Mouse (Mus musculus) myocyte (in vitro differentiated cells): Measurements from ENCODE around the gene Fam98a. TPM values are rescaled to one million over a fixed set of nuclear protein-coding genes. Genes with fewer than 3 reads are reported as not detected.

Source experiments
- H3K27me3 ChIP-seq: one replicate; pipeline ENCODE4 v1.6.1; 2011; ENCODE audit not compliant: control insufficient read depth, insufficient read depth, insufficient read length
- H3K36me3 ChIP-seq: one replicate; pipeline ENCODE4 v1.6.1; 2011; ENCODE audit not compliant: control insufficient read depth, insufficient read depth
- H3K4me2 ChIP-seq: one replicate; pipeline ENCODE4 v1.6.1; 2011; ENCODE audit warnings: low read depth, control low read depth
- H3K4me3 ChIP-seq: one replicate; pipeline ENCODE4 v1.5.1; 2011; ENCODE audit warnings: mild to moderate bottlenecking, control low read depth, moderate library complexity
- H3K79me2 ChIP-seq: one replicate; pipeline ENCODE4 v1.6.1; 2011; ENCODE audit not compliant: control insufficient read depth, insufficient read depth
- H3ac ChIP-seq: one replicate; pipeline ENCODE4 v1.6.1; 2011; ENCODE audit not compliant: control insufficient read depth, insufficient read length
- CEBPB ChIP-seq: IDR thresholded peaks from 2 replicates; pipeline ENCODE4 v1.6.1; 2011; ENCODE audit warnings: mild to moderate bottlenecking, moderate library complexity; ENCODE audit not compliant: poor library complexity, insufficient read depth, severe bottlenecking
- E2F4 ChIP-seq: IDR thresholded peaks from one replicate; pipeline ENCODE4 v1.6.1; 2011; ENCODE audit warnings: mild to moderate bottlenecking, control low read depth, moderate library complexity; ENCODE audit not compliant: insufficient read depth
- MAX ChIP-seq: IDR thresholded peaks from one replicate; pipeline ENCODE4 v1.6.1; 2011; ENCODE audit warnings: low read depth, mild to moderate bottlenecking, control low read depth
- MYOD1 ChIP-seq, 3 experiments: IDR thresholded peaks; one replicate each; pipeline ENCODE4 v1.6.1; 2011; ENCODE audit warnings: control low read depth in 2 of 3, low read depth in 2 of 3, mild to moderate bottlenecking in 2 of 3, moderate library complexity in 1 of 3; ENCODE audit not compliant: insufficient read length in 2 of 3, control insufficient read depth in 1 of 3
- MYOG ChIP-seq, 3 experiments: IDR thresholded peaks; one replicate each; pipeline ENCODE4 v1.6.1; 2011; ENCODE audit warnings: control low read depth in 2 of 3, low read depth in 2 of 3, mild to moderate bottlenecking in 2 of 3; ENCODE audit not compliant: insufficient read length in 2 of 3, control insufficient read depth in 1 of 3, insufficient read depth in 1 of 3
- POLR2A ChIP-seq: IDR thresholded peaks from one replicate; pipeline ENCODE4 v1.6.1; 2011; ENCODE audit warnings: low read depth, mild to moderate bottlenecking, control low read depth, moderate library complexity; ENCODE audit not compliant: insufficient read length
- POLR2AphosphoS2 ChIP-seq: IDR thresholded peaks from one replicate; pipeline ENCODE4 v1.6.1; 2011; ENCODE audit warnings: low read depth, control low read depth; ENCODE audit not compliant: insufficient read length
- REST ChIP-seq: IDR thresholded peaks from one replicate; pipeline ENCODE4 v1.6.1; 2011; ENCODE audit warnings: mild to moderate bottlenecking, control low read depth, moderate library complexity; ENCODE audit not compliant: insufficient read depth, insufficient read length
- SRF ChIP-seq: IDR thresholded peaks from one replicate; pipeline ENCODE4 v1.6.1; 2011; ENCODE audit warnings: low read depth; ENCODE audit not compliant: control insufficient read depth, insufficient read length
- TCF12 ChIP-seq: IDR thresholded peaks from one replicate; pipeline ENCODE4 v1.6.1; 2011; ENCODE audit warnings: mild to moderate bottlenecking, control low read depth; ENCODE audit not compliant: poor library complexity, insufficient read depth, severe bottlenecking
- TCF3 ChIP-seq: IDR thresholded peaks from one replicate; pipeline ENCODE4 v1.6.1; 2011; ENCODE audit warnings: low read depth, control low read depth; ENCODE audit not compliant: insufficient read length
- USF1 ChIP-seq: IDR thresholded peaks from one replicate; pipeline ENCODE4 v1.6.1; 2011; ENCODE audit warnings: low read depth, mild to moderate bottlenecking, control low read depth, moderate library complexity
- polyA plus RNA-seq: library from polyadenylated mRNA; unstranded; fragments of >200 nt; fragmentation: generic; extraction: Trizol; gene quantifications from one replicate; pipeline ENCODE4 v1.2.1, GENCODE M21; 2012; ENCODE audit warnings: missing spikeins

The Fam98a gene
- polyA plus RNA-seq, 1 experiment, result 27.9 TPM

DNA sequence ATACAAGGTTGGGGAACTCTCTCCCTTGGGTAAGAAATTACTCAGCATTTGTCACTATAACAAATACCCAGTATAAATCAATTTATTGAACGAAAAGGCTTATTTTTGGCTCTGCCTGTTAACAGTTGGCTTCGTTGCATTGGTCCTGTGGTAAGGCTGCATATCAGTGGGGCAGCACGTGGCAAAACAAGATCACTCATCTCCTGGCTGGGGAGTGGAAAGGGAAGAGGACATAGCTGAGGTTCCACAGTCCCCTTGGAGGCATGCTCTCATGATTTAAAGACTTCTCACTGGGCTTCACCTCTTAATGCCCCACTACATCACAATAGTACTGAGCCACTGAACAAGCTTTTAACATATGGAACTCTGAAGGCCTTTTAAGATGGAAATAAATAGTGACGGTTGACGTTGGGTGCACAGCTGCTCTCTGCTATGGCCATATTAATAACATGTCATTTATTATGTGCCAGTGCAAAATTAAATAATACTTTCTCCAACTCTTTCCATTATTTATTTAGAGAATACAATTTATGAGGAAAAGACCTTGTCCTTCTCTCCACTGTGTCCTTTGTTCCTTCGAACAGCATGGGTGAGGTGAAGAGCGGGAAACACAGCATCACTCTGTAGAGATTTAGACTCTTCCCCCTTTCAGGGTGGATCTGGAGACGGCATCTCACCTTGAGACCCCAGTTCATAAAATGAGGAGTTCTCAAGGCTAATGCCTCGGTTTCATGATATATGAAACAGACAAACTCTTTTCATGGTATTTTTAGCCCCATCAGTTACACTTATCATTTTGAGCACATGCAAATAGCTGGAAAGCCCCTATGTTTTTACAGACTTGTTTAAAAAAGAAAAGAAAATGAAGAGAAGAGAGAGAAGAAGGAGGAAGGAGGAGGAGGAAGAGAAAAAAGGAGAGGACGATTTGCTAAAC, 44.8 kb downstream of the Fam98a start:
- Histone ChIP-seq H3K79me2 (no peaks in the 10 kb centered on the region), H3ac (no peak overlapping the region), H3K27me3 (no peaks in the 10 kb centered on the region), H3K4me3 (no peak overlapping the region), H3K36me3 (no peaks in the 10 kb centered on the region), H3K4me2 (no peak overlapping the region)
- TF ChIP-seq CEBPB (no peak), MYOD1 (IDR thresholded peaks at IDR 0.05; ENCODE audit: control insufficient read depth in 1 of 3, insufficient read length in 2 of 3, low read depth in 2 of 3) (no peak), MAX (no peak), USF1 (peak; percentile 12), SRF (no peak), TCF12 (no peak)

DNA sequence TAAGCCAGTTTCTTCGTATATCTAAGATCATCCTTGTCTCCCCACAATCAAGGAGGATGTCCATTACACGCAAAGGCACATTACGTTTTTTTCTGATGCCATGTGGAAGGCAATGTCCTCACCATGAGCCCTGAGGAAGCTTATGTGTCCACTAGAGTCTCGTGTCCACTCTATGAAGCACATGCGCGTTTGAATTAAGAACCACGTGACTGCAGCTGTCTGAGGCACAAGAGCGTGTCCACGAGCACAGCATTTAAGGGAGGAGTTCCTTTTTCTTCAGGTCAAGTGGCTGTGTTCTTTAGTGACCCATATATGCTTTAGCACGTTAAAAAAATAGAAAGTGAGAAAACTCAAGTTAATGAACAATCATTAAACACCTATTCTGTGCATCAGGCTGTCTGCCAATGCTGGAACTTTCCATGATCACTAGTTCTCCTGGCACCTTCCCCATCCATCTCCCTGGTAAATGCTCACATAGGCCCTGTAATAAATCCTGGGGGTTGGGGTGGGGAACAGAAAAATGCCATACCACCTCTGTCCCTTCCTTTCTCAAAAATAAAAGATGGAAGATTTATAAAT, 45.6 kb downstream of the Fam98a start:
- TF ChIP-seq MYOG (IDR thresholded peaks at IDR 0.05; ENCODE audit: control insufficient read depth in 1 of 3, insufficient read depth in 1 of 3, insufficient read length in 2 of 3, low read depth in 2 of 3) (no peak), MYOD1 (IDR thresholded peaks at IDR 0.05; ENCODE audit: control insufficient read depth in 1 of 3, insufficient read length in 2 of 3, low read depth in 2 of 3) (no peak), POLR2A (no peak), MAX (no peak), USF1 (no peak), TCF3 (no peak), POLR2AphosphoS2 (no peak), SRF (no peak), TCF12 (no peak), E2F4 (no peak), CEBPB (no peak), REST (no peak)
- Histone ChIP-seq H3K79me2 (no peaks in the 10 kb centered on the region), H3K36me3 (no peaks in the 10 kb centered on the region), H3K4me3 (no peak overlapping the region), H3K27me3 (no peaks in the 10 kb centered on the region), H3K4me2 (no peak overlapping the region), H3ac (no peak overlapping the region)

DNA sequence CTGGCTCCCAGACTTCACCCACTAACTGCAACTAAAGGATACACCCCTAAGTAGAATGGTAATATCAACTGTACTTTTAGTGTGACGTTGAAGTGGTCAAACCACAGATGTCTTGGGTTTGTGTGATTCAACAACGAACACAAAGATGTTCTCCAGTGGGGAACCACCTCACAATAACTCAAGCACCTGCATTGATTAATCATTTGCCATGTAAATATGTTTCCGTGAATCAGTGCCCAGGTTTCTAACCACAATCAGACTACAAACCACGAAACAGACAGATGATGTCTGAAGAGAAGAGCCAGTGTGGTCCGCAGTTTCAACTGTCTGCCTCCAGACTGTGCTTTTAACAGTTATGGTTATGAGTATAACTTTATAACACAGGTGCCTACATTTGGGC, 46.7 kb downstream of the Fam98a start:
- no peaks in the 10 kb centered on the region for H3K27me3 ChIP-seq
- H3K4me3 ChIP-seq, result no peak overlapping the region
- H3K79me2 ChIP-seq, result no peaks in the 10 kb centered on the region
- TF ChIP-seq TCF3 (no peak), MYOD1 (IDR thresholded peaks at IDR 0.05; ENCODE audit: control insufficient read depth in 1 of 3, insufficient read length in 2 of 3, low read depth in 2 of 3) (no peak), REST (no peak), CEBPB (no peak), USF1 (no peak)
- no peaks in the 10 kb centered on the region for H3K36me3 ChIP-seq
- no peak overlapping the region for H3ac ChIP-seq
- no peak overlapping the region for H3K4me2 ChIP-seq

DNA sequence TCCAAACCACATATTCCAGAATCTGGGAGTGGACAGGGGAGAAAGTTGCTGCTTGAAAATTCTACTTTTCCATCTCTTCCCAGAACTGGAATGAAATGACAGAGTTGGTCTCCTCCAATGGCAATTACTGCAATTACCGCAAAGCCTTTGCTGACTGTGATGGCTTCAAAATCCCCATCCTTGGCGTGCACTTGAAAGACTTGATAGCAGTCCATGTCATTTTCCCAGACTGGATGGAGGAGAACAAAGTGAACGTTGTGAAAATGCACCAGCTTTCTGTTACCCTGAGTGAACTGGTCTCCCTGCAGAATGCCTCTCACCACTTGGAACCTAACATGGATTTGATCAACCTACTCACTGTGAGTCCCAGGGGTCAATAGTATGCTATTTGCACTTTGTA, 48.7 kb downstream of the Fam98a start:
- Histone ChIP-seq H3K79me2 (no peaks in the 10 kb centered on the region), H3K4me3 (no peak overlapping the region), H3K27me3 (no peaks in the 10 kb centered on the region), H3ac (no peak overlapping the region), H3K36me3 (no peaks in the 10 kb centered on the region), H3K4me2 (no peak overlapping the region)
- TF ChIP-seq POLR2AphosphoS2 (no peak), E2F4 (no peak), SRF (no peak), POLR2A (no peak), TCF12 (no peak), CEBPB (no peak), MYOG (IDR thresholded peaks at IDR 0.05; ENCODE audit: control insufficient read depth in 1 of 3, insufficient read depth in 1 of 3, insufficient read length in 2 of 3, low read depth in 2 of 3) (no peak), MAX (no peak), REST (no peak), TCF3 (no peak), MYOD1 (IDR thresholded peaks at IDR 0.05; ENCODE audit: control insufficient read depth in 1 of 3, insufficient read length in 2 of 3, low read depth in 2 of 3) (no peak), USF1 (no peak)

DNA sequence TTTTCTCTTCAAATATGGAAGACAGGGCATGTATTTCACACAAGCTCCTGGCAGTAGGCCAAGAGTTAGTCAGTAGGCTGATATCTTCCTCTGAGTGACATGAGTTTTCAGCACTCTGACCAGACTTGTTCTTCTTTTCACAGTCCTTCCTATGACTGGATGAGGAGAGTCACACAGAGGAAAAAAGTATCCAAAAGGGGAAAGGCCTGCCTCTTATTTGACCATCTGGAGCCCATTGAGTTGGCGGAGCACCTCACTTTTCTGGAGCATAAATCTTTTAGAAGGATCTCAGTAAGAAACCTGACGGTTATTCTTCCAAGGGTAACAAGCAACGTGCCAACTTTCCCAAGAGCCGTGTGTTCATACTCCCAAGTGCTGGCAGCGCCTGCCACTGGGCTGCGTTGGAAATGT, 53.5 kb downstream of the Fam98a start:
- no peaks in the 10 kb centered on the region for H3K27me3 ChIP-seq
- no peaks in the 10 kb centered on the region for H3K79me2 ChIP-seq
- H3K36me3 ChIP-seq, result no peaks in the 10 kb centered on the region
- no peak overlapping the region for H3ac ChIP-seq
- H3K4me3 ChIP-seq, result no peak overlapping the region
- no peak for TF ChIP-seq POLR2AphosphoS2
- TF ChIP-seq REST, result no peak
- TF ChIP-seq SRF, result no peak
- TF ChIP-seq MYOD1 (IDR thresholded peaks at IDR 0.05; ENCODE audit: control insufficient read depth in 1 of 3, insufficient read length in 2 of 3, low read depth in 2 of 3), result no peak
- no peak for TF ChIP-seq USF1
- TF ChIP-seq TCF12, result no peak
- no peak for TF ChIP-seq CEBPB
- TF ChIP-seq MYOG (IDR thresholded peaks at IDR 0.05; ENCODE audit: control insufficient read depth in 1 of 3, insufficient read depth in 1 of 3, insufficient read length in 2 of 3, low read depth in 2 of 3), result no peak
- no peak for TF ChIP-seq POLR2A
- TF ChIP-seq MAX, result no peak
- no peak for TF ChIP-seq E2F4
- no peak overlapping the region for H3K4me2 ChIP-seq
